Mouse (Mus musculus): Measurements from ENCODE around the gene Rgs6.

DNA sequence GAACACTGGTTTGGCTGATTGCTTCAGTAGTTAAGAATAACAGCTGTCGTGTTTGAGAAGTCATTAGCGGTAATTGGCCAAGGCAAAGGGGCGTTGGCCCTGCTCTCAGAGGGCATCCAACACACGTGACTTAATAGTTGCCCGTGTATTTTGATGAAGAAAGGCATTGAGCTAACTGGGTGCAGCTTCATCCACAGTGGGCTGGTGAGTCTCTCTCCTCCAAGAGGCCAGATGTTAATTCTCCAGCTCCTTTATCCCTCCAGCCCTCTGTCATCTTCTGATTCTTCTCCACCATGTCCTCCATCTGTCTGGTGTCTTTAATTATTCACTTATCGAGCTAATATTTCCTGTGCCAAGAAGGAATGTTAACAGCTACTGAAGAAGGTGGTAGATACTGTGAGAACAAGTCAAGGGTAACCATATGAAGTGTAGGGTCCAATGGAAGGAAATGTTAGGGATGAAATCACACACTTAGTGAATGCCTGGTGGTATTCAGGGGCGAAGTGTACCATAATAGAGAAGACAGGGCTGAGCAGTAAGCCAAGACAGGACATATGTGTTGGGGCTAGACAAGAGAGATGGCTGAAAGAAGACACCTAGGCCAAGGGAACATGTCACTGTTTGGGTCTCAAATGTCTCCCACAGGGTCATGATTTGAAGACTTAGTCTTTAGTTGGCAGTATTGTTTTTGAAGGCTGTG is 411.4 kb downstream of the Rgs6 start:
- no peak for TF ChIP-seq CTCF (IDR thresholded peaks at IDR 0.05)
- no peak for TF ChIP-seq POLR2A (IDR thresholded peaks at IDR 0.05; ENCODE audit: insufficient read depth, low read depth, low read length)
- TF ChIP-seq EP300 (IDR thresholded peaks at IDR 0.05; ENCODE audit: insufficient read depth, low read depth, low read length) = 0 out of 2 replicates have a peak, but pooled peaks have one; percentile 43

Measured in heart, adult 2 months (tissue).